Mouse (Mus musculus): ENCODE data around the gene 1700010I14Rik.

DNA sequence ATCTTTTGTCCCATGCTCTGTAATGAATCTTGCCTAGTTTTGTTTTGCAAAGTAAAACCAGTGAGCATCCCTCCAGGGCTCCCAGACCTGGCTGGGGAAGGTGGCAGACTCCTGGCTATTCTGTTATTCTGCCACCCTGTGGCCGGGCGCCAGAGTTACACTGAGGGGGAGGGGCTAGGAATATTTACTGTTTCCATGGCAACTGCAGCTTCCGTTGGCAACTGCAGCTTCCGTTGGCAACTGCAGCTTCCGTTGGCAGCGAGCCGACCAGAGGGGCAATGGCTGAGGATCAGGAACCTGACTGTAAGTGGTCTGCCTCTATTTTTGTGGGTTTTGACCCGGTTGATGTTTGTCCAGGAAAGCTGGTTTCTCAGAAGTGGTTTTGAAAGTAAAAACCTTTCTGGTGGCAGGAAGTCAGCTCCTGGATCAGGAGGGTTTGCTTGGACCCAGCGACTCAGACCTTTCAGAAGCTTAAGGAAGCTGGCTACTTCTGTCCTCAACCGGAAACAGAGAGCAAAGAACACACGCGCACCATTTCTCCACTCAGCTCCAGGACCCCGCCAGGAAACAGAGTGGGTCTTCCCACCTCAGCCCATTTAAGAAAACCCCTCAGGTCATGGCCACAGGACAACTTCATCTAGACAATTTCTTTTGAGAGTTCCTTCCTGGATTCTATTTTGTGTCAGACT, at the start of gene 1700010I14Rik:
- peak; percentile 74 for TF ChIP-seq CTCF (IDR thresholded peaks at IDR 0.05; ENCODE audit: low read depth)
- no peak for TF ChIP-seq EP300 (optimal IDR thresholded peaks at IDR 0.05)

Measured in stomach, postnatal 0 days (tissue).